Mouse (Mus musculus): ENCODE results near the gene Ajuba. TPM values are rescaled to one million over a fixed set of nuclear protein-coding genes. Genes with fewer than 3 reads are reported as not detected.

Gene Ajuba
- total RNA-seq, 1 experiment from 2014 or later: 0.12 TPM

DNA sequence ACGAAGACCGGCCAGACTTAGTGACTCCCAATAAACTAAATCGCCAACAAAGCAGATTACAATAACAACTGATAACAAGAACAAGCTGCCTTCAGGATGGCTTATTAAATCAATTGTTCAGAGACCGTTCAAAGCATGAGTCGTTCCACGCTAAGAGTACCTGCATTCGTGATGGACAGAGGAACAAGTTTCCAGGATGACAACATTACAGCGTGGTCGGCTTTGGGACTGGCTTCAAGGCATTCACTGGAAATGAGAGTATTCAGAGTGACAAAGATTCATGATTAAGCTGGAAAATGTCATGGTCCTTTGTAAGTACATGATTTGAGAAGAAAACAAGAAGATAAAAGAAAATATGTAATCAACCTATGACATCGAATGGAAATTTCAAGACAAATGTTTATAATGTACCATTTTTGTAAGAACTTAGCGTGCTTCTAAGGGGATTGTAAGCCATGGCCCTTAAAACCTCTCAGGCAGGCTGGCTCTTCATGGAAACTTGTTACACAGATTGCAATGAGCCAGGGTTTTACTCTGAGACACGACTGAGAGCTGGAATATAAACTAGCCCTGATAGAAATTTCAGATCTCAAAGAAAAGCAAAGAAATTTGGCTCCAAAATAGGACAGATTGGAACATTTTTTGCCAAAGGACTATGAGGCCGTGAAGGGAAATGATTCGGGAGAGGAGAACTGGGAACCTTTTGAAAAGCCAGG lies 16.7 kb downstream of the Ajuba start:
- no peak for ATAC-seq (ENCODE audit: extremely low read depth, insufficient number of reproducible peaks, low FRiP score, poor library complexity, severe bottlenecking)

DNA sequence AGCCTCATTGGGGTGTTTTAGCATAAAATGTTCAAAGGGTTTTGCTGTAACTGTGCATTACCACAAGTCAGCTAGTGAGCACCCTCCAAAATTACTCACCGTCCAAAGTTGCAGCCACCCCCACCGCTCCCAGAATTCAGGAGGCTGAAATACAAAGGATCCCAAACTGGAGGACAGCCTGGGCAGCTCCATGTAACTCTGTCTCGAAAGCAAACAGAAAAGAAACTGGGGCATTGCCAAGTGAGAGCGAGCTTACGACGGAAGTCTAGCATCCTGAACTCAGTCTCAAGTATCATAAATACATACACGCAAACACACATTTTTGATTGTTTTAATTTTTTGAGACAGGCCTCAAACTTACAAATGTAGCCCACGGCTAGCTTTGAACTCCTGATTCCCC lies 20.0 kb downstream of the Ajuba start:
- no peak for ATAC-seq (ENCODE audit: extremely low read depth, insufficient number of reproducible peaks, low FRiP score, poor library complexity, severe bottlenecking)

DNA sequence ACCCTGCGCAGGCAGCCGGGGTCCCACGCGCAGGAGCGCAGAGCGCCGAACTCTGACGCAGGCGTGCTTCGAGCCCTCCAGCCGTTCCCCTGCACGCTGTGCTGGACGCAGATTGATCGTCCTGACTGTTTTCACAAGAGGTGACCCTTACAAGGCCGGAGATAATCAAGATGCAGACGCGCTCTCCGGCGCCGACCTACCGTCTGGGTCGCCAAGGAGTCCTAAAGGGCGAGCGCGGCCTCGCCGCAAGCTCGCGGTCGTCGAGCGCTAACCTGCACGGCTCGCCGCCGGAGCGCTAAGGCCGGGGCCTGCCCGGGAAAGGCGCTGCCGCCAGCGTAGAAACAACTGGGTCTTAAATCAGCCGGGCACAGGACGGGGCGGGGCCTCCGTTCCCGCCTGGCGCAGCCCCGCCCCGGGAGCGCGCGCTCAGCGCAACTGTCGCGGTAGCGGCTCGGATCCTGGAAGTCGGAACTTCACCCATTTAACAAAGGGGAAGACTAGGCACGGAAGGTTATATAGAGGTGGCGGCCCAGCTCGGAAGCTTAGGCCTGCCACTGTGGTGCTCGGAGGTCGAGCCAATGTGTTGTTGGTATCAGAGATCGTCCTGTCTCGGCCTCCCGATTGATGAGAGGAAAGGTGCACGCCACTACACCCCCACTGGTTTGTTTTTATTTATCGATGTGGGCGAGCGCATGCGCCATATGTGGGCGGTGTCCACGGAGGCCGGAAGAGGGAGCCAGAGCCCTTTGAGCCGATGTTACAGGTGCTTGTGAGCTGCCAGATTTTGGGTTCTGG lies 23.2 kb downstream of the Ajuba start, which contains the start of gene Haus4:
TSS of gene Haus4 (minus strand) at position 642 of the 795 bp plus-strand sequence.
- ATAC-seq (ENCODE audit: extremely low read depth, insufficient number of reproducible peaks, low FRiP score, poor library complexity, severe bottlenecking): peak; percentile 93

DNA sequence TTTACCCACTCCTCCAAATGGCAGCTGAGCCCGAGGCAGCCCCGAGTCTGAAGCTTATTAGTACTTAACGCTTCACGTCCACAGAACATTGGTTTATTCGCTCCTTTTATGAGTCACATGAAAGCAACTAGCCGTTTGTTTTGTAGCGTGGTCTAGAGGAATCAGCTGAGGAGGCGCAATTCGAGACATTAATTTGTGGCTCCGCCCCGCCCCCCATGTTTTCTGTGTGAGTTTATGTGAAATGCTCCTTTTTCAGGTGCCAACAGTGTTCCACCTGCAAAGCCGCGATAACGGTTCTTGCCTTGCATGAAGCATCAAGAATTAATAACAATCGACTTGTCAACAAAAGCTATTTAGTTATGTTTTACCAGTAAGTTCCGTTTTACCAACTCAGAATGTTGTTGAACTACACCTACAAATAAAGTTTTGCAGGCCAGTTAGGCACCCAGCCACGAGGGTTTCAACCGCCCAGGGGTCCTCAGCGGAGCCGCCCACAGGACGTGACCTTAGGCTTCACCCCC lies 23.8 kb downstream of the Ajuba start:
- no peak for ATAC-seq (ENCODE audit: extremely low read depth, insufficient number of reproducible peaks, low FRiP score, poor library complexity, severe bottlenecking)

DNA sequence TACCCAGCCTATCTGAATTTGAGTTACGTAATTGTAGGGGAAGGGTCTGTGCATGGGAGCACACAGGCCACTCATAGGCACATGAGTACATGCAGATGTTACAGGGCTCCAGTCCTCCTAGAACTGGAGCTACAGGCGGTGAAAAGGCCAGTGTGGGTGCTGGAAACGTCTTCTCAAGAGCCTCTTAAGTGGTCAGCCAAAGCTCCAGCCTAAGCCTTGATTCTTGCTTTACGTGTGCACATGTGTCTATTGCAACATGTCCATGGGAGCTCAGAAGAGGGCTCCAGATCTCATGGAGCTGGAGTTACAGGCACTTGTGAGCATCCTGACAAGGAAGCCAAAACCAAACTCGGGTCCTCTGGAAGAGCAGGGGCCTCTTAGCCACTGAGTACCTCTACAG lies 32.7 kb downstream of the Ajuba start:
- no peak for ATAC-seq (ENCODE audit: extremely low read depth, insufficient number of reproducible peaks, low FRiP score, poor library complexity, severe bottlenecking)

DNA sequence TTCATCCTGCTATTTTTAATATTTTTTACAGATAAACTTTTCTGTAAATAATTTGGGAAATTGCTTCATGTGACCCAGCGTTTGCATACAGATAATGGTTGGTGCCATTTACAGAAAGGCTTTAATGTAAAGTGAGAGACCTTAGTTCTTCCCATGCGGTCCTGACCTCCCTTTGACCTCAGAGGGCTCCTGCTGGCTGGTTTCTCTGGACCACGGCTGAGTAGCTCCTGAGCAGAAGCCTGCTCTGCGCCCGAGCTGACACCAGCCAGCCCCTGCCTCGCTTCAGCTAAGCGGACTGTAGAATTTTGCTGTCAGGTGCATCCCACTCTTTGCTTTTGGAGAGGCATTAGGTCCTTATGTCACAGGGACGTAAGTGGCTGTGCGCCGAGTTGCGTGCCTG lies 36.6 kb downstream of the Ajuba start:
- ATAC-seq (ENCODE audit: extremely low read depth, insufficient number of reproducible peaks, low FRiP score, poor library complexity, severe bottlenecking): no peak

DNA sequence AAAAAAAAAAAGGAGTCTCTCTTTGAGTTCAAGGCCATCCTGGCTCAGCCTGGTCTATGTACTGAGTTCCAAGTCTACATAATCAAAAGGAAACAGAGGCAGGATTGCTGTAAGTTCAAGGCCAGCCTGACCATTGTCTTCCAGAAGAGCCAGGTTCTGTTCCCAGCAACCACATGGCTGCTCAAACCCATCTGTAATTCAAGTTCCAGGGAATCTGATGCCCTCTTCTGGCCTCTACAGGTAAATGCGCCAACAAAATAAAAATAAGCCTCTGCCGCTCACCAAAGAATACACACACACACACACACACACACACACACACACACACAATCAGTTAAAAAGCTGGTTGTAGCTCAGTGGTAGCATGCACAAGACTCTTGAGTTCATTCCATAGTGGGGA lies 38.8 kb downstream of the Ajuba start:
- no peak for ATAC-seq (ENCODE audit: extremely low read depth, insufficient number of reproducible peaks, low FRiP score, poor library complexity, severe bottlenecking)

DNA sequence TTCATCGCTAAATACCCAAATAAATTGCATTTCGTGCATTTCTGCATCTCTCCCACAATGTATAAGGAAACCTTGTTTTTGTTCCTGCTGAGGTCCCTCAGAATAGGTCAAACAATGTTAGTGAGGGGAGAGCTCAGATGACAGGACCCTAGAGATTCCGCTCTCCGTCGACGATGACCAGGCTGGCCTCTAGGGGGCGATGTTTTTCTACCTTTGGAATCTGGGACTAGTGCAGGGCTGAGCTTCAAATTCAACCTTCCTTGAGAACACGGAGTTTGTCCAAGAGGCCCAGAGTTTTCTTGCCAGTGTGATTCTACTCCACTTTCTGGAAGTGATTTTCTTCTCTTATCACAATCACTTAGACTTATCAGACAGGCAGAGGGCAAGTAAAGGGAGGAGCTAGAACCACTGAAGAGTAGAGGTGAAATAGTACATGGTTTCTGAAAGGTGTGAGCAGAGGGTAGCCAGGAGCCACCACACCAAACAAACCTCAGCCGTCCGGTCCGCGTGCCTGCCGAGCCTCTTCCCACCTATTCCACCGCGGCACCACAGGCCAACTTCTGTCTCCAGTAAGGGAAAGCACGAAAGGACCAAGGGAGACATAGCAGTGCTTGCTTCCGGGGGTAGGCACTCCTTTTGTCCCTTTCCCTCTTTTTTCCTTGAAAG lies 48.8 kb downstream of the Ajuba start:
- peak; percentile 63 for ATAC-seq (ENCODE audit: extremely low read depth, insufficient number of reproducible peaks, low FRiP score, poor library complexity, severe bottlenecking)

DNA sequence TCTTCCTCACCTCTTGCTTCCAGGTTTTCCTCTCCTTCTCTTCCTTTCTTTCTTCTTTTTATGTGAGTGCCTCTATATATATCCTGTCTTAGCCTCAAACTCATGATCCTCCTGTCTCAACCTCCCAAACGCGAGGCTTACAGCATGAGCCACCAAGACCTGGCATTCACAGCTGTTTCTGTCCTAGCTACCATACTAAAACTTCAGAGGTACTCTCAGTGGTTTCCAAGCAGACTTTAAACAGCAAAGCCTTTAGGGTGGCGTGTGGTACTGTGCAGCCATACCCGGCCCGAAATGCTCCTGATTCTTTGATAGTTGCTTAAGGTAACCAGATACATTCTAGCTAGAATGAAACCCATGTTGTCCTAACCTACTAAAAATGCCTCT lies 49.4 kb downstream of the Ajuba start:
- no peak for ATAC-seq (ENCODE audit: extremely low read depth, insufficient number of reproducible peaks, low FRiP score, poor library complexity, severe bottlenecking)

DNA sequence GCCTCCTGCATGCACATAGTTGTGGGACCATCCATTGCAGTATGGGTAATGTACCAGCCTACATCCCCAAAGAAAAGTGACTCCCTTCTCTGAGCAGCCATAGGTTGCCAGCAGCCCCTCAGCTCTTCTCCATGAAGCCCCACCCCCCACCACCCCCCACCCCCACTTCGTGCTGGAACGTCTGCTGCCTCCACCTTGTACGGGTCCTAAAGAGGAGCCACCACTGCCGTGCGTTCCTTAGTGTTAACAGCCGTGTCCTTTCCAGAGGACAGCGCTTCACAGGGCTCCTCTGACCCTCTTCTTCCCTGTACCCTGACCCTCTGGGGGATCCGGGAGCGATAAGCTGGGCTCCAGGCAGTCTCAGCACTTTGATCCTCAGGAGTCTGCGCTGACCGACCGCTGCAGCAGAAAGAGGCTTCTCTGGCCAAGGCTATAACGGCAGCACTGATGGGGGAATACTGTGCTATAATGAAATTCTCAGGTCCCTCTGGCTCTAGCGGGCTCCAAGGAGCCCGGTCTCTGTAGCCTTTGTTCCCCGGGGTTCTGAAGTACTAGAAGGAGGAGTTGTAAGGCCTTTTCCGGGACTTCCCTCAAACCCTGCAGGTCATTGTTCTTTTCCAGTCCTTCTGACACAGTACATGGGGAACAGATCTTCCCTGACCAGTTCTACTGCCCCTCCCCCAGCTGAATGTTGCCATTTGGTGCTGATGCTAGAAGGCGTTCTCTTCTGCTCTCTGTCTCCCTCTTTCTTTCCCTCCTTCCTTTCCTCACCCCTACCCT lies 49.9 kb downstream of the Ajuba start:
- ATAC-seq (ENCODE audit: extremely low read depth, insufficient number of reproducible peaks, low FRiP score, poor library complexity, severe bottlenecking): no peak

DNA sequence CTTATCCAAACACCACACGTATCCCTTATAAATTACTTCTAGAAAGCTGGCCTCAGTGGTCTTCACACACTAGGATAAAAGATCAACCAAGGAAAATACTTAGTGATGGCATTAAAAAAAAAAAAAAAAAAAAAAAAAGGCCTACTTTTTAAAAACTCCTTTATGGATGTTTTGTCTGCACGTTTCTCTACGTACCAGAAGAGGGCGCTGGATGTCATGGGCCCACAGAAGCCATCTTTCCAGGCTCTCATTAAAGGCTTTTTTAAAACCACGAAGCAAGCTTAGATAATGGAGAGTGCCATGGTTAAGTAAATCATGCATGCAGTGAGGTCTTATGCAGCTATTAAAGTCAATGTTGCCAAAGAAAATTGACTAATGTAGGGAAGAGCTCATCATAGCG lies 53.8 kb downstream of the Ajuba start:
- ATAC-seq (ENCODE audit: extremely low read depth, insufficient number of reproducible peaks, low FRiP score, poor library complexity, severe bottlenecking): no peak

Other genes starting within 250 kb of the Ajuba start
- 58.7 and 61.3 TPM in 2 replicates for gene Oxa1l, start 216.7 kb downstream of the Ajuba start, total RNA-seq (2017)
- 2.8 and 7.4 TPM in 2 replicates for gene Slc7a7, start 159.8 kb downstream of the Ajuba start, total RNA-seq (2017)
- gene Mrpl52, start 150.6 kb downstream of the Ajuba start, total RNA-seq (2017): 31.8 and 33.4 TPM in 2 replicates
- 0.58 and 2.6 TPM in 2 replicates for gene Mmp14, start 145.9 kb downstream of the Ajuba start, total RNA-seq (2017)
- 69.1 and 100 TPM in 2 replicates for gene Lrp10, start 113.4 kb downstream of the Ajuba start, total RNA-seq (2017)
- gene Rem2, start 101.5 kb downstream of the Ajuba start, total RNA-seq (2017): 0.61 and 0.93 TPM in 2 replicates
- 13.3 and 18.4 TPM in 2 replicates for gene Prmt5, start 60.0 kb downstream of the Ajuba start, total RNA-seq (2017)
- 20.0 and 20.7 TPM in 2 replicates for gene Haus4, start 22.9 kb downstream of the Ajuba start, total RNA-seq (2017)
- gene 4931414P19Rik, start 28.4 kb upstream of the Ajuba start, total RNA-seq (2017): 2.1 and 4.5 TPM in 2 replicates
- 24.0 and 29.1 TPM in 2 replicates for gene Psmb5, start 40.5 kb upstream of the Ajuba start, total RNA-seq (2017)
- gene Psmb11, start 43.9 kb upstream of the Ajuba start, total RNA-seq (2017): 0.12 TPM in 1 of 2 replicates, not detected in the other
- gene Gm17606, start 63.4 kb upstream of the Ajuba start, total RNA-seq (2017): not detected in 2 replicates
- gene Cdh24, start 63.8 kb upstream of the Ajuba start, total RNA-seq (2017): 1.5 and 2.5 TPM in 2 replicates
- 24.8 and 28.1 TPM in 2 replicates for gene 1700123O20Rik, start 108.7 kb upstream of the Ajuba start, total RNA-seq (2017)
- 373 and 387 TPM in 2 replicates for gene Acin1, start 109.4 kb upstream of the Ajuba start, total RNA-seq (2017)
- not detected in 2 replicates for gene Gm29776, start 121.3 kb upstream of the Ajuba start, total RNA-seq (2017)
- 9.1 and 9.2 TPM in 2 replicates for gene Cebpe, start 134.6 kb upstream of the Ajuba start, total RNA-seq (2017)
- gene Slc7a8, start 204.4 kb upstream of the Ajuba start, total RNA-seq (2017): 0.49 and 0.81 TPM in 2 replicates
- not detected in 2 replicates for gene Rnf212b, start 236.6 kb upstream of the Ajuba start, total RNA-seq (2017)